Mouse (Mus musculus): ENCODE results near the gene Smtnl1. TPM values are rescaled to one million over a fixed set of nuclear protein-coding genes. Genes with fewer than 3 reads are reported as not detected.
A peak's percentile ranks its signal among the peaks of the same experiment; 100 is the strongest.

The Smtnl1 gene
- polyA plus RNA-seq, 1 experiment, result 0.94 TPM

DNA sequence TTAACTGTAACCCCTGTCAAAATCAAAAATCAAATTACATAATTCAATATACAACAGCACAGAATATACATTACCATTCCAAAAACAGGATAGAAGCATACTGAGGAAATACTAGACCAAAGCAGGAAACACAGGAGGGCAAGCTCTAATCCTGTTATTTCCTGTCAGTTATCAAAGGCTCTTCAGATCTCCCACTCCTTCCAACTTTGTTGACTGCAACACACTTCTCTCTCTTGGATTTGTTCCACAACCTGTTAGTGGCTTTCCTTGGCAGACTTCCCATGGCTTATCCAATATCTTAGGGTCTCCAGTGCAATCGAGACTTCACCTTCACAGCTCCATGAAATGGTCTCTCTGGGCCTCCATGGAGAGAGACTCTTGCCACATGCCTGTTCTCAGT lies 22.8 kb upstream of the Smtnl1 start:
- 71% methylated on average over 1 of the region's 1 CpGs for WGBS
- no peak overlapping the region for H3K4me3 ChIP-seq (ENCODE audit: control insufficient read depth, insufficient read depth, low read length)
- DNase-seq, result no peak
- H3K36me3 ChIP-seq (ENCODE audit: control insufficient read depth, insufficient read depth, low read length), result peaks cover 13% of the 10 kb centered on the region
- no peak for TF ChIP-seq POLR2A (IDR thresholded peaks at IDR 0.05; ENCODE audit: control insufficient read depth, extremely low read depth, insufficient read depth, low read length, poor library complexity)
- no peak for TF ChIP-seq CTCF (IDR thresholded peaks at IDR 0.05; ENCODE audit: borderline replicate concordance, control insufficient read depth, extremely low read depth, insufficient read depth, low read length, poor library complexity)
- H3K27ac ChIP-seq (ENCODE audit: control insufficient read depth, insufficient read depth, low read length), result no peak overlapping the region
- H3K27me3 ChIP-seq (ENCODE audit: control insufficient read depth, insufficient read depth, low read length), result no peaks in the 10 kb centered on the region
- peaks cover 35% of the 10 kb centered on the region for H3K4me1 ChIP-seq (replicated peaks; ENCODE audit: control insufficient read depth, insufficient read depth, low read length)

- peak overlapping the region; percentile 24 for H3K4me3 ChIP-seq (ENCODE audit: control insufficient read depth, insufficient read depth, low read length)
- peak overlapping the region; percentile 87 for H3K27ac ChIP-seq (ENCODE audit: control insufficient read depth, insufficient read depth, low read length)
- WGBS, result 5% methylated on average over 6 of the region's 6 CpGs
- peak; percentile 53 for DNase-seq
- no peak for TF ChIP-seq CTCF (IDR thresholded peaks at IDR 0.05; ENCODE audit: borderline replicate concordance, control insufficient read depth, extremely low read depth, insufficient read depth, low read length, poor library complexity)
- H3K4me1 ChIP-seq (replicated peaks; ENCODE audit: control insufficient read depth, insufficient read depth, low read length), result peaks cover 40% of the 10 kb centered on the region
- H3K36me3 ChIP-seq (ENCODE audit: control insufficient read depth, insufficient read depth, low read length), result peaks cover 4% of the 10 kb centered on the region; the same call in 1 of the 2 replicates
- H3K27me3 ChIP-seq (ENCODE audit: control insufficient read depth, insufficient read depth, low read length), result no peaks in the 10 kb centered on the region
Observed at GRCm38 (mm10) chr2:84843654-84844053, 21.2 kb upstream of the Smtnl1 start.

DNA sequence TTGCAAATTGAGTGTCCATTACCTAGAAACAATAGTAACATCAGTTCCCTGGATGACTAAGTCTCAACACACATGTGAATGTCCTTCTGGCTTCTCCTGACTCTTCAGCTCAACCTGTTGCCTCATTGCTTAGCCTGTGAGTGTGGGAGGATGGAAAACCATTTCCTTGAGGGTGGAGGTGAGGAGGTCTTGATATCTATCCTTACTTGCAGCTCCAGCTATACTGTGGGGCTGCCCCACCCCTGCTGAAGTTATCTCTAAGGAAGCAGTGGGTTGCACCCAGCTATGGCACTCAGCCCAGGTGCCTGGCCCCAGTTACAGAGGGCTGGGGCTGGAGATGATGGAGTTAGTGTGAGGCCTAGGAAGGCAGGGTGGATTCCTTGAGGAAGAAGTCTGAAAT lies 19.5 kb upstream of the Smtnl1 start:
- DNase-seq, result peak; percentile 44
- Histone ChIP-seq H3K4me1 (replicated peaks; ENCODE audit: control insufficient read depth, insufficient read depth, low read length) (peaks cover 53% of the 10 kb centered on the region), H3K36me3 (ENCODE audit: control insufficient read depth, insufficient read depth, low read length) (no peaks in the 10 kb centered on the region), H3K4me3 (ENCODE audit: control insufficient read depth, insufficient read depth, low read length) (peak overlapping the region; percentile 18; the same call in 1 of the 2 replicates), H3K27ac (ENCODE audit: control insufficient read depth, insufficient read depth, low read length) (peak overlapping the region; percentile 61), H3K27me3 (ENCODE audit: control insufficient read depth, insufficient read depth, low read length) (no peaks in the 10 kb centered on the region)
- TF ChIP-seq POLR2A (IDR thresholded peaks at IDR 0.05; ENCODE audit: control insufficient read depth, extremely low read depth, insufficient read depth, low read length, poor library complexity), result no peak
- TF ChIP-seq CTCF (IDR thresholded peaks at IDR 0.05; ENCODE audit: borderline replicate concordance, control insufficient read depth, extremely low read depth, insufficient read depth, low read length, poor library complexity), result no peak

DNA sequence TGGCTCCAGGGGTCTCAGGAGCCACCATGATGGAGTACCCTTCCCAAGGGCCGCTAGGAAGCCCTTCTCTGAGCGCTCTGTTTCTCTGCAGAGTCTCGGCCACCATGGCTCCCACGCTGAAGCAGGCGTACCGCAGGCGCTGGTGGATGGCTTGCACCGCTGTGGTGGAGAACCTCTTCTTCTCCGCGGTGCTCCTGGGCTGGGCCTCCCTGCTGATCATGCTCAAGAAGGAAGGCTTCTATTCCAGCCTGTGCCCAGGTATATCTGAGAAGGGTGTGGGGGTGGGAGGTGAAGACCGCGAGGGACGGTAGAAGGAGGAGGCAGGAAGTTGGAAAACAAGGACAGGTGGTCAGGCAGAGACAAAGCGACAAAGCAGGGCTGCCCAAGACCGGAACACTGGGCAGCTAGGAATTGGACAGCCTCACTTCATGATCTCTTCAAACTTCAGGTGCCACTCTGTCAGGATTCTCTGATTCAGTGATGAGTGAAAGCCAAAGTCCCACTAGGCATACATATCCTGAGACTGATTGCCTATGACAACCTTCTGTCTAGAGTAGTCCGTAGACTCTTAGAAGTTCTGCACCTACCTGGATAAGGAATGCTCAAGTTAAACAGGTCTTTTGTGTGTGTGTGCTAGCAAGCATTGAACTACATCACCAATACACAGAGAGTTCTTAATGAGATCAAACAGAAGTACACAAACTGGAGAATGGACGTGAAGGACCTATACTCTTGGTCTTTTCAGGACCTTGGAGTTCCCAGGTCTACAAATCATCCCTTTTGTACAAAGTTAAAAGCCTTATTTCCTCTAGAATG lies 18.5 kb upstream of the Smtnl1 start:
- no peak; the same call in 1 of the 2 replicates for TF ChIP-seq POLR2A (IDR thresholded peaks at IDR 0.05; ENCODE audit: control insufficient read depth, extremely low read depth, insufficient read depth, low read length, poor library complexity)
- peaks cover 57% of the 10 kb centered on the region for H3K4me1 ChIP-seq (replicated peaks; ENCODE audit: control insufficient read depth, insufficient read depth, low read length)
- H3K4me3 ChIP-seq (ENCODE audit: control insufficient read depth, insufficient read depth, low read length), result peak overlapping the region; percentile 96
- DNase-seq, result no peak
- H3K36me3 ChIP-seq (ENCODE audit: control insufficient read depth, insufficient read depth, low read length), result no peaks in the 10 kb centered on the region
- no peaks in the 10 kb centered on the region for H3K27me3 ChIP-seq (ENCODE audit: control insufficient read depth, insufficient read depth, low read length)
- WGBS, result 8% methylated on average over 17 of the region's 17 CpGs
- peak overlapping the region; percentile 82 for H3K27ac ChIP-seq (ENCODE audit: control insufficient read depth, insufficient read depth, low read length)

DNA sequence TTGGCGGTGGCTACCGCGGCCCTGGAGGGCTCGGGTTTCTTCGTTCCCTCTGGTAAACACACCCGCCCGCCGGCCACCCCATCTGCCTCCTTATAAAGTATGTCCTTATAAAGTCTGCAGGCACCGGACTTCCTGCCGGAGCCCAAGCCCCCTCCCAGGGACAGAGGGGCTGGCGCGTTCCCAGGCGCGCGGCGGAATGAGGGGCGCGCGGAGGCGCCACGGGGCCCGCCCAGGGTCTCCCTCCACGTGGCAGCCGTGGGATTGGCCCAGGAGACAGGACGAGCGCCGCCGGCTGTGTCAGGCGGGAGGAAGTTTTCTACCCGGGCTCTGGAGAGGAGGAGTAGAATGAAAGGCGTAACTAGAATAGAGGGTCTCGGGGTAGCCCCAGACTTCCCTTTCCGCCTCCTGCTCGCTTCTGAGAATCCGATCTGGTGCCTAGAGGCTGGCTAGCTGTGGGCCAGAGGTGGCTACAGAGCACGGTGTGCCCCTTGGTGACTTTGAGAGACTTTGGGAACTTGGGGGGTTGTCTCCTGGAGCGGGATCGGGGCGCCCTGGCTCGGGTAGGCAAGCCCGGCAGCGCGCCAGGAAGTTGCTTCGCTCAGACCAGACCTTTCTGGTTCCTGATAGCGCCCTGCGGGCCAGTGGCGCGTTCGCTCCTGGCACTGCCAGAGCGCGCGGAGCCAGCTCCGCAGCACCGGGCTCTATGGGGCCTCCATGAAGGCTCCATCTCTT lies 17.7 kb upstream of the Smtnl1 start:
- WGBS, result under 1% methylated on average over 54 of the region's 54 CpGs
- DNase-seq, result peak; percentile 66
- Histone ChIP-seq H3K4me3 (ENCODE audit: control insufficient read depth, insufficient read depth, low read length) (peak overlapping the region; percentile 96), H3K36me3 (ENCODE audit: control insufficient read depth, insufficient read depth, low read length) (no peaks in the 10 kb centered on the region), H3K27me3 (ENCODE audit: control insufficient read depth, insufficient read depth, low read length) (no peaks in the 10 kb centered on the region), H3K27ac (ENCODE audit: control insufficient read depth, insufficient read depth, low read length) (peak overlapping the region; percentile 82), H3K4me1 (replicated peaks; ENCODE audit: control insufficient read depth, insufficient read depth, low read length) (peaks cover 53% of the 10 kb centered on the region)
- TF ChIP-seq CTCF (IDR thresholded peaks at IDR 0.05; ENCODE audit: borderline replicate concordance, control insufficient read depth, extremely low read depth, insufficient read depth, low read length, poor library complexity) (no peak), POLR2A (IDR thresholded peaks at IDR 0.05; ENCODE audit: control insufficient read depth, extremely low read depth, insufficient read depth, low read length, poor library complexity) (peak; percentile 39; the same call in 1 of the 2 replicates)

DNA sequence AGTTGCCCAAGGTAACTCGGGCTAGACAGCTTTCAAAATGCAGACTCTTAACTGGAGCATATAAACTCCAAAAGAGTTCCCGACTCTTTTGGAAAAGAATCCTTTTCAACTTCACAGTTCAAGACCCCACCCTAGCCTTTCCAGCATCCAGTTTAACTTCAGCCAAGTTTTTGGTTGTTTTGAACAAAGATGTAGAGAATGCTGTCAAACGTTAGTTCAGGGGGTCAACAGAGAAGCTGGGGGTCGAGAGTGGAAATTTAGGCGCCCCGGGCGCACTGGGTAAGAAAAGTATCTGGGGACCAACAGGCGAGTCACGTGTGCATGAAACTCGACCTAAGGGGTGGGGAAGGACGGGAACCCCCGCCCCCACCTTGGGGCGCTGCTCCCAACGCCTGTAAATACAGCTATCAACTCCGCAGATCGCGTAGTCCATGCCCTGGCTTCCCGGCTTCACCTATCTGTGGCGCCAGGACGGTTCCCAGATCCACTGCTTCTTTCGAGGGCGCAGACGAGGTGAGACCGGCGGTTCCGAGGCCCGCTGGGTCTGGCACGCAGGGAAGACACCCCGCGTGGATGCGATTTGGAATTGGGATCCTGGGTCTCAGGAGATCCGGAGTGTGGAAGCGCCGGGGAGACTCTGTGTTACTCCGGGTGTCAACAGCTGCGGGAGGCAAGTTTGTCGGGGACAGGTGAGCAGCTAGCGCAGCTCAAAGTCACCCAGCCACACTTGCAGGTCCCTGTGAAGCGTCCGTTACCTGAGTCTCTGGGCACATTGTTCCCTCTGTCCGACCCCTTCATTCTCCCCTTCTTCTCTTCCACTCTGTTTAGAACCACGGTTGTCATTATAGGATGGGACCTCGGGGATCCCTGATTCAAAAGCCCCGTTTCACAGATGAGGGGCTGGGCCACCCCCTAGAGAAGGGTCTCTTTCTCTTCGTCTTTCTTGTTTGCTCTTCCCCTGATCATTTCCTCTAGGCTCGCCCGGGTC lies 16.8 kb upstream of the Smtnl1 start:
- DNase-seq, result peak; percentile 45
- no peak for TF ChIP-seq POLR2A (IDR thresholded peaks at IDR 0.05; ENCODE audit: control insufficient read depth, extremely low read depth, insufficient read depth, low read length, poor library complexity)
- TF ChIP-seq CTCF (IDR thresholded peaks at IDR 0.05; ENCODE audit: borderline replicate concordance, control insufficient read depth, extremely low read depth, insufficient read depth, low read length, poor library complexity), result no peak
- 1% methylated on average over 47 of the region's 47 CpGs for WGBS

More for the DNA sequence above, 16.8 kb upstream of the Smtnl1 start:
- H3K4me3 ChIP-seq (ENCODE audit: control insufficient read depth, insufficient read depth, low read length), result peak overlapping the region; percentile 96
- peak overlapping the region; percentile 82 for H3K27ac ChIP-seq (ENCODE audit: control insufficient read depth, insufficient read depth, low read length)
- H3K4me1 ChIP-seq (replicated peaks; ENCODE audit: control insufficient read depth, insufficient read depth, low read length), result peaks cover 47% of the 10 kb centered on the region
- no peaks in the 10 kb centered on the region for H3K36me3 ChIP-seq (ENCODE audit: control insufficient read depth, insufficient read depth, low read length)
- no peaks in the 10 kb centered on the region for H3K27me3 ChIP-seq (ENCODE audit: control insufficient read depth, insufficient read depth, low read length)

Data from thymus, adult 2 months (tissue).